Comparison of ENCODE assay signal across 24 mouse cellular contexts in the genomic region with DNA sequence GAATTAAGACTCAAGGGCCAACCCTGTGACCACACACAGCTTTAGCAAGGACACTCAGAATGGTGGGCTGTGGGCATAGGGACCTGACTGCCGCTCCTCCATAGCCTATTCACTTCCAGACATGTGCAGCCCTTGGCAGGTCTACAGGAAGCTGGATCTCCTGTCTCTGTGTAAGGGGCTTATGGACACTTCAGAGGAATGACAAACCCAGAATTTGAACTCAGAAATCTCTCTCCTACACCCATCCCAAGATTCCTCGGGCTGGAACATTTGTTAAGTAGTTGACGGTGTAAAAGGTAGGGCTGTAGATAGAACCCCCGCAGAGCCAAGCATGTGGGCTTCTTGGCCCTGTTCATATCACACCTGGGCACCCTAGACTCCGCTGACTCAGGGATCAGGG. TPM values are rescaled to one million over a fixed set of nuclear protein-coding genes. Genes with fewer than 3 reads are reported as not detected.
"Had no signal": no experiment of that assay in that cellular context is flagged by ENCODE, and none has a peak within 500 bp of the region (broad histone marks: within the 10 kb centered on the region; RNA-seq: fewer than 3 reads in every experiment).

No protein-coding gene starts in this region.

- H3K9me3 ChIP-seq: lung, embryonic 15.5 days; midbrain, embryonic 13.5 days; neural tube, embryonic 12.5 days; stomach, embryonic 15.5 days had no signal

- DNase-seq: liver, postnatal 0 days; lung, adult 2 months; lung, postnatal 14 days; lung, postnatal 36 days; right cerebral cortex, postnatal 14 days; thymus, adult 2 months; thymus, postnatal 25 days; thymus, postnatal 4 days had no signal

- ATAC-seq: liver, postnatal 0 days; lung, postnatal 0 days; midbrain, embryonic 13.5 days had no signal

- H3K4me2 ChIP-seq: lung, embryonic 15.5 days; midbrain, embryonic 13.5 days; neural tube, embryonic 12.5 days; stomach, embryonic 15.5 days had no signal

- H3K27ac ChIP-seq: lung, embryonic 15.5 days; macrophage; midbrain, embryonic 13.5 days; neural tube, embryonic 12.5 days; stomach, embryonic 15.5 days; stomach, postnatal 0 days had no signal

- H3K4me3 ChIP-seq: lung, embryonic 15.5 days; megakaryocyte, embryonic 14.5 days; midbrain, embryonic 13.5 days; neural tube, embryonic 12.5 days; stomach, embryonic 15.5 days had no signal

- H3K36me3 ChIP-seq: lung, embryonic 15.5 days; stomach, embryonic 15.5 days had no signal

- H3K9ac ChIP-seq: liver, postnatal 0 days; lung, embryonic 15.5 days; midbrain, embryonic 13.5 days; neural tube, embryonic 12.5 days; stomach, embryonic 15.5 days had no signal

RNA-seq across cellular contexts. Expression of gene C2cd4c, which starts 2.6 kb away (rescaled TPM):
- total RNA-seq: megakaryocyte progenitor cell, adult 5-6 weeks; monocyte, adult 5-6 weeks; neutrophil, adult 5-6 weeks had no signal
- polyA plus RNA-seq: liver, postnatal 0 days; lung, adult 2 months; lung, embryonic 15.5 days; lung, postnatal 0 days; macrophage; neural tube, embryonic 12.5 days; spleen, adult 2 months had no signal

RNA-seq across cellular contexts. Expression of gene Shc2, which starts 21.3 kb away (rescaled TPM):
- total RNA-seq: megakaryocyte progenitor cell, adult 5-6 weeks; monocyte, adult 5-6 weeks; neutrophil, adult 5-6 weeks had no signal

RNA-seq across cellular contexts. Expression of gene Odf3l2, which starts 29.2 kb away (rescaled TPM):
- total RNA-seq: megakaryocyte progenitor cell, adult 5-6 weeks; midbrain, postnatal 0 days; monocyte, adult 5-6 weeks; neutrophil, adult 5-6 weeks had no signal
- polyA plus RNA-seq: liver, postnatal 0 days; lung, adult 2 months; lung, embryonic 15.5 days; lung, postnatal 0 days; macrophage; midbrain, embryonic 13.5 days; neural tube, embryonic 12.5 days; neural tube, embryonic 14.5 days; spleen, adult 2 months; stomach, embryonic 15.5 days; stomach, postnatal 0 days; testis, adult 2 months; urinary bladder, adult 2 months had no signal

RNA-seq across cellular contexts. Expression of gene Theg, which starts 29.2 kb away (rescaled TPM):
- total RNA-seq: megakaryocyte progenitor cell, adult 5-6 weeks; midbrain, postnatal 0 days; monocyte, adult 5-6 weeks; neutrophil, adult 5-6 weeks had no signal
- polyA plus RNA-seq: liver, postnatal 0 days; lung, adult 2 months; lung, embryonic 15.5 days; lung, postnatal 0 days; macrophage; midbrain, embryonic 13.5 days; midbrain, postnatal 0 days; neural tube, embryonic 12.5 days; neural tube, embryonic 14.5 days; stomach, embryonic 15.5 days; stomach, postnatal 0 days; thymus, adult 2 months; urinary bladder, adult 2 months had no signal

RNA-seq across cellular contexts. Expression of gene Madcam1, which starts 48.0 kb away (rescaled TPM):
- total RNA-seq: megakaryocyte progenitor cell, adult 5-6 weeks; monocyte, adult 5-6 weeks; neutrophil, adult 5-6 weeks had no signal
- polyA plus RNA-seq: lung, postnatal 0 days; macrophage; testis, adult 2 months; urinary bladder, adult 2 months had no signal
